Mouse (Mus musculus) heart, embryonic 11.5 days (tissue): Measurements from ENCODE around the gene Mgat5. TPM values are rescaled to one million over a fixed set of nuclear protein-coding genes. Genes with fewer than 3 reads are reported as not detected.

Experiments used
- ATAC-seq: fragments of 200-750 bp; cut with Nextera tagmentation; replicated peaks from 2 replicates; pipeline ENCODE4 v1.8.0; 2017; ENCODE audit warnings: moderate library complexity; ENCODE audit not compliant: insufficient number of reproducible peaks, low FRiP score, low TSS enrichment
- H3K27ac ChIP-seq: fragments of 300-500 bp; sonication (generic); 2 replicates; pipeline ENCODE4 v1.5.1; 2014; ENCODE audit warnings: mild to moderate bottlenecking, low read depth, low read length
- H3K27me3 ChIP-seq: fragments of 300-500 bp; sonication (generic); 2 replicates; pipeline ENCODE4 v1.6.1; 2014; ENCODE audit warnings: mild to moderate bottlenecking, low read length, mixed read lengths; ENCODE audit not compliant: control insufficient read depth, insufficient read depth
- H3K36me3 ChIP-seq: fragments of 300-500 bp; sonication (generic); 2 replicates; pipeline ENCODE4 v1.6.1; 2014; ENCODE audit warnings: mild to moderate bottlenecking, low read length, moderate library complexity, mixed read lengths; ENCODE audit not compliant: control insufficient read depth, insufficient read depth
- H3K4me1 ChIP-seq: fragments of 300-500 bp; sonication (generic); 2 replicates; pipeline ENCODE4 v1.6.1; 2014; ENCODE audit warnings: low read length; ENCODE audit not compliant: control insufficient read depth, insufficient read depth
- H3K4me2 ChIP-seq: fragments of 300-500 bp; sonication (generic); 2 replicates; pipeline ENCODE4 v1.6.1; 2014; ENCODE audit warnings: mild to moderate bottlenecking, moderate library complexity
- H3K4me3 ChIP-seq: fragments of 300-500 bp; sonication (generic); 2 replicates; pipeline ENCODE4 v1.5.1; 2014; ENCODE audit warnings: low read depth, low read length
- H3K9ac ChIP-seq: fragments of 300-500 bp; sonication (generic); 2 replicates; pipeline ENCODE4 v1.6.1; 2014; ENCODE audit warnings: mild to moderate bottlenecking, low read depth, low read length, moderate library complexity
- H3K9me3 ChIP-seq: fragments of 300-500 bp; sonication (generic); replicated peaks from 2 replicates; pipeline ENCODE4 v1.6.1; 2016; ENCODE audit warnings: low read length; ENCODE audit not compliant: control insufficient read depth
- WGBS: fragments of 180-500 bp; shearing (Covaris S2); extraction: QIAGEN DNeasy Blood & Tissue Kit; methylation state at CpG from one replicate; pipeline ENCODE4 v1.1.7; 2014; ENCODE audit not compliant: insufficient replicate concordance; 5-methylcytosine and 5-hydroxymethylcytosine counted together
- polyA plus RNA-seq: library from polyadenylated mRNA; unstranded; fragments of >200 nt; fragmentation: Nextera tagmentation; extraction: Ambion mirVana; gene quantifications from 2 replicates; pipeline ENCODE4 v1.2.1, GENCODE M21; 2014

Mgat5 gene
- polyA plus RNA-seq, 1 experiment from 2014 or later, result 4.9 TPM

GRCm38 (mm10) chr1:127420795-127421194 is 216.0 kb downstream of the Mgat5 start:
- Histone ChIP-seq H3K9me3 (no peaks in the 10 kb centered on the region), H3K27me3 (no peaks in the 10 kb centered on the region), H3K36me3 (no peaks in the 10 kb centered on the region)

GRCm38 (mm10) chr1:127422565-127422964 is 217.8 kb downstream of the Mgat5 start:
- Histone ChIP-seq H3K9me3 (no peaks in the 10 kb centered on the region), H3K9ac (no peak overlapping the region), H3K4me2 (no peak overlapping the region), H3K36me3 (no peaks in the 10 kb centered on the region), H3K27ac (no peak overlapping the region), H3K4me3 (no peak overlapping the region), H3K4me1 (peaks cover 5% of the 10 kb centered on the region; the same call in 1 of the 2 replicates), H3K27me3 (no peaks in the 10 kb centered on the region)
- ATAC-seq, result no peak
- WGBS, result 77% methylated on average over 4 of the region's 4 CpGs

More at GRCm38 (mm10) chr1:127420795-127421194, 216.0 kb downstream of the Mgat5 start:
- H3K4me2 ChIP-seq, result no peak overlapping the region
- no peak overlapping the region for H3K4me3 ChIP-seq
- no peak overlapping the region for H3K27ac ChIP-seq
- ATAC-seq, result no peak
- no peak overlapping the region for H3K9ac ChIP-seq
- 73% methylated on average over 15 of the region's 15 CpGs for WGBS
- peaks cover 5% of the 10 kb centered on the region; the same call in 1 of the 2 replicates for H3K4me1 ChIP-seq

- Histone ChIP-seq H3K27ac (no peak overlapping the region), H3K9me3 (no peaks in the 10 kb centered on the region), H3K4me1 (0 out of 2 replicates have a peak, but pooled peaks cover 2% of the 10 kb centered on the region), H3K4me3 (no peak overlapping the region), H3K9ac (no peak overlapping the region), H3K4me2 (no peak overlapping the region), H3K36me3 (no peaks in the 10 kb centered on the region), H3K27me3 (no peaks in the 10 kb centered on the region)
- no peak for ATAC-seq
- 41% methylated on average over 6 of the region's 6 CpGs for WGBS
These were observed 220.3 kb downstream of the Mgat5 start for GRCm38 (mm10) chr1:127425021-127425532.

GRCm38 (mm10) chr1:127430290-127430689 is 225.5 kb downstream of the Mgat5 start:
- Histone ChIP-seq H3K27me3 (no peaks in the 10 kb centered on the region), H3K27ac (no peak overlapping the region), H3K9me3 (no peaks in the 10 kb centered on the region), H3K36me3 (no peaks in the 10 kb centered on the region), H3K9ac (no peak overlapping the region), H3K4me3 (no peak overlapping the region), H3K4me1 (peaks cover 14% of the 10 kb centered on the region), H3K4me2 (no peak overlapping the region)
- WGBS, result 78% methylated on average over 7 of the region's 7 CpGs
- ATAC-seq, result no peak

GRCm38 (mm10) chr1:127434829-127435228 is 230.0 kb downstream of the Mgat5 start:
- H3K27me3 ChIP-seq, result no peaks in the 10 kb centered on the region
- no peak overlapping the region for H3K4me3 ChIP-seq
- ATAC-seq, result no peak
- no peaks in the 10 kb centered on the region for H3K36me3 ChIP-seq
- no peak overlapping the region for H3K4me2 ChIP-seq
- H3K9ac ChIP-seq, result no peak overlapping the region
- no peaks in the 10 kb centered on the region for H3K9me3 ChIP-seq
- peaks cover 16% of the 10 kb centered on the region for H3K4me1 ChIP-seq
- no peak overlapping the region for H3K27ac ChIP-seq
- 85% methylated on average over 4 of the region's 4 CpGs for WGBS

GRCm38 (mm10) chr1:127437091-127437490 is 232.3 kb downstream of the Mgat5 start:
- H3K4me3 ChIP-seq, result no peak overlapping the region
- no peak overlapping the region for H3K27ac ChIP-seq
- no peak for ATAC-seq
- no peaks in the 10 kb centered on the region for H3K27me3 ChIP-seq
- H3K9ac ChIP-seq, result no peak overlapping the region
- no peak overlapping the region for H3K4me2 ChIP-seq
- no peaks in the 10 kb centered on the region for H3K36me3 ChIP-seq
- H3K9me3 ChIP-seq, result no peaks in the 10 kb centered on the region
- H3K4me1 ChIP-seq, result peaks cover 17% of the 10 kb centered on the region
- WGBS, result 72% methylated on average over 6 of the region's 6 CpGs

- H3K27me3 ChIP-seq, result no peaks in the 10 kb centered on the region
- H3K9me3 ChIP-seq, result no peaks in the 10 kb centered on the region
- H3K4me2 ChIP-seq, result no peak overlapping the region
- no peak overlapping the region for H3K4me3 ChIP-seq
- ATAC-seq, result no peak
- no peaks in the 10 kb centered on the region for H3K36me3 ChIP-seq
- 57% methylated on average over 9 of the region's 9 CpGs for WGBS
- no peak overlapping the region for H3K27ac ChIP-seq
- peaks cover 18% of the 10 kb centered on the region for H3K4me1 ChIP-seq
- no peak overlapping the region for H3K9ac ChIP-seq
These were observed 234.7 kb downstream of the Mgat5 start for GRCm38 (mm10) chr1:127439452-127439891.

GRCm38 (mm10) chr1:127441007-127441406 is 236.2 kb downstream of the Mgat5 start:
- 76% methylated on average over 1 of the region's 1 CpGs for WGBS
- H3K4me1 ChIP-seq, result peaks cover 23% of the 10 kb centered on the region
- ATAC-seq, result no peak

GRCm38 (mm10) chr1:127441736-127442135 is 236.9 kb downstream of the Mgat5 start:
- no peak overlapping the region for H3K27ac ChIP-seq
- ATAC-seq, result no peak
- WGBS, result 73% methylated on average over 3 of the region's 3 CpGs

More at GRCm38 (mm10) chr1:127441007-127441406, 236.2 kb downstream of the Mgat5 start:
- Histone ChIP-seq H3K4me2 (no peak overlapping the region), H3K4me3 (no peak overlapping the region), H3K9ac (no peak overlapping the region), H3K36me3 (no peaks in the 10 kb centered on the region), H3K27me3 (no peaks in the 10 kb centered on the region), H3K27ac (no peak overlapping the region), H3K9me3 (no peaks in the 10 kb centered on the region)

More at GRCm38 (mm10) chr1:127441736-127442135, 236.9 kb downstream of the Mgat5 start:
- peaks cover 23% of the 10 kb centered on the region for H3K4me1 ChIP-seq
- no peak overlapping the region for H3K4me3 ChIP-seq
- H3K27me3 ChIP-seq, result no peaks in the 10 kb centered on the region
- H3K9me3 ChIP-seq, result no peaks in the 10 kb centered on the region
- H3K4me2 ChIP-seq, result no peak overlapping the region
- H3K36me3 ChIP-seq, result no peaks in the 10 kb centered on the region
- no peak overlapping the region for H3K9ac ChIP-seq
